7 mouse cellular contexts compared by ENCODE assay signal in genomic region chr5:34097333-34097732, GRCm38 (mm10).
DNase-seq lines count a peak whose midpoint lies in the region; ATAC-seq and TF ChIP-seq lines count a peak whose summit lies in the region.

No protein-coding gene starts in this region.

- H3K4me3 ChIP-seq in midbrain, embryonic 14.5 days (replicated peaks; ENCODE audit: low read depth, low read length): no peak overlapping the region
- H3K4me3 ChIP-seq in midbrain, embryonic 10.5 days: no peak overlapping the region
- H3K4me3 ChIP-seq in thymus, adult 2 months (ENCODE audit: control insufficient read depth, insufficient read depth, low read length): no peak overlapping the region

- no peaks in the 10 kb centered on the region for H3K4me1 ChIP-seq in midbrain, embryonic 14.5 days (ENCODE audit: control insufficient read depth, insufficient read depth, low read length)
- no peaks in the 10 kb centered on the region for H3K4me1 ChIP-seq in midbrain, embryonic 10.5 days
- H3K4me1 ChIP-seq in thymus, adult 2 months (replicated peaks; ENCODE audit: control insufficient read depth, insufficient read depth, low read length): no peaks in the 10 kb centered on the region

- TF ChIP-seq CTCF in thymus, adult 2 months (IDR thresholded peaks at IDR 0.05; ENCODE audit: borderline replicate concordance, control insufficient read depth, extremely low read depth, insufficient read depth, low read length, poor library complexity): no peak

- TF ChIP-seq POLR2A in thymus, adult 2 months (IDR thresholded peaks at IDR 0.05; ENCODE audit: control insufficient read depth, extremely low read depth, insufficient read depth, low read length, poor library complexity): no peak

- no peak overlapping the region for H3K4me2 ChIP-seq in midbrain, embryonic 14.5 days (ENCODE audit: low read length)

- H3K9ac ChIP-seq in midbrain, embryonic 14.5 days (replicated peaks; ENCODE audit: low read length): no peak overlapping the region

- H3K36me3 ChIP-seq in midbrain, embryonic 14.5 days (ENCODE audit: control insufficient read depth, insufficient read depth, low read length): no peaks in the 10 kb centered on the region
- H3K36me3 ChIP-seq in midbrain, embryonic 10.5 days: no peaks in the 10 kb centered on the region
- no peaks in the 10 kb centered on the region for H3K36me3 ChIP-seq in thymus, adult 2 months (ENCODE audit: control insufficient read depth, insufficient read depth, low read length)

- DNase-seq in midbrain, embryonic 14.5 days: peak; percentile 88
- no peak for DNase-seq in midbrain, embryonic 10.5 days (ENCODE audit: low spot score)
- peak; percentile 72 for DNase-seq in ZHBTc4 (ENCODE audit: low read depth, low spot score)
- peak; percentile 40 to 66 for DNase-seq in cerebellum, postnatal 36 days
- DNase-seq in kidney, adult 8-10 months: peak; percentile 20 to 53
- DNase-seq in lung, adult 18-20 months: peak; percentile 4 to 33
- peak; percentile 57 for DNase-seq in thymus, adult 2 months

- ATAC-seq in midbrain, embryonic 14.5 days (ENCODE audit: low FRiP score, low TSS enrichment): no peak

- H3K9me3 ChIP-seq in midbrain, embryonic 14.5 days (ENCODE audit: control insufficient read depth, low read length): no peaks in the 10 kb centered on the region
- H3K9me3 ChIP-seq in midbrain, embryonic 10.5 days (replicated peaks): no peaks in the 10 kb centered on the region

- no peaks in the 10 kb centered on the region for H3K27me3 ChIP-seq in midbrain, embryonic 14.5 days (ENCODE audit: control insufficient read depth, insufficient read depth, low read length)
- no peaks in the 10 kb centered on the region for H3K27me3 ChIP-seq in midbrain, embryonic 10.5 days (ENCODE audit: low read depth, poor library complexity, severe bottlenecking)
- no peaks in the 10 kb centered on the region for H3K27me3 ChIP-seq in thymus, adult 2 months (ENCODE audit: control insufficient read depth, insufficient read depth, low read length)

- H3K27ac ChIP-seq in midbrain, embryonic 14.5 days (replicated peaks; ENCODE audit: low read depth, low read length): no peak overlapping the region
- H3K27ac ChIP-seq in midbrain, embryonic 10.5 days (replicated peaks): no peak overlapping the region
- no peak overlapping the region for H3K27ac ChIP-seq in thymus, adult 2 months (ENCODE audit: control insufficient read depth, insufficient read depth, low read length)

- 34% methylated on average over 1 of the region's 1 CpGs for WGBS in midbrain, embryonic 14.5 days
- 21% methylated on average over 1 of the region's 1 CpGs for WGBS in midbrain, embryonic 10.5 days
- WGBS in thymus, adult 2 months: 16% methylated on average over 1 of the region's 1 CpGs
